Comparison of ENCODE assay signal across 15 mouse cellular contexts in genomic region chr12:91844542-91844941, GRCm38 (mm10).
"Had no signal": no experiment of that assay in that cellular context is flagged by ENCODE, and none has a peak within 500 bp of the region (broad histone marks: within the 10 kb centered on the region; RNA-seq: fewer than 3 reads in every experiment).

No protein-coding gene starts in this region.

- H3K4me3 ChIP-seq: kidney, embryonic 15.5 days; limb, embryonic 12.5 days; liver, embryonic 13.5 days; neural tube, embryonic 13.5 days had no signal

- DNase-seq: kidney, adult 2 months; kidney, postnatal 14 days; layer of hippocampus, adult 9-11 months; liver, embryonic 13.5 days; lung, embryonic 14.5 days; lung, postnatal 10 days; midbrain, embryonic 14.5 days; retina, postnatal 1 day; right cerebral cortex, postnatal 4 days; spleen, adult 18-20 months; thymus, adult 2 months; thymus, postnatal 25 days had no signal

- H3K27ac ChIP-seq: kidney, embryonic 15.5 days; limb, embryonic 12.5 days; liver, embryonic 13.5 days; neural tube, embryonic 13.5 days had no signal

- H3K27me3 ChIP-seq: kidney, embryonic 15.5 days; limb, embryonic 12.5 days; liver, embryonic 13.5 days; neural tube, embryonic 13.5 days had no signal

- H3K9me3 ChIP-seq: kidney, embryonic 15.5 days; limb, embryonic 12.5 days; liver, embryonic 13.5 days; neural tube, embryonic 13.5 days had no signal

- H3K9ac ChIP-seq: kidney, embryonic 15.5 days; limb, embryonic 12.5 days; liver, embryonic 13.5 days; lung, embryonic 14.5 days; neural tube, embryonic 13.5 days had no signal

- H3K4me2 ChIP-seq: kidney, embryonic 15.5 days; limb, embryonic 12.5 days; liver, embryonic 13.5 days; lung, embryonic 14.5 days; neural tube, embryonic 13.5 days had no signal
